Mouse (Mus musculus): ENCODE data around the gene Adgrv1. TPM values are rescaled to one million over a fixed set of nuclear protein-coding genes. Genes with fewer than 3 reads are reported as not detected.

Adgrv1 gene
- polyA plus RNA-seq (2014; fragmentation: Nextera tagmentation; extraction: Ambion mirVana): 14.7 and 14.8 TPM in 2 replicates

DNA sequence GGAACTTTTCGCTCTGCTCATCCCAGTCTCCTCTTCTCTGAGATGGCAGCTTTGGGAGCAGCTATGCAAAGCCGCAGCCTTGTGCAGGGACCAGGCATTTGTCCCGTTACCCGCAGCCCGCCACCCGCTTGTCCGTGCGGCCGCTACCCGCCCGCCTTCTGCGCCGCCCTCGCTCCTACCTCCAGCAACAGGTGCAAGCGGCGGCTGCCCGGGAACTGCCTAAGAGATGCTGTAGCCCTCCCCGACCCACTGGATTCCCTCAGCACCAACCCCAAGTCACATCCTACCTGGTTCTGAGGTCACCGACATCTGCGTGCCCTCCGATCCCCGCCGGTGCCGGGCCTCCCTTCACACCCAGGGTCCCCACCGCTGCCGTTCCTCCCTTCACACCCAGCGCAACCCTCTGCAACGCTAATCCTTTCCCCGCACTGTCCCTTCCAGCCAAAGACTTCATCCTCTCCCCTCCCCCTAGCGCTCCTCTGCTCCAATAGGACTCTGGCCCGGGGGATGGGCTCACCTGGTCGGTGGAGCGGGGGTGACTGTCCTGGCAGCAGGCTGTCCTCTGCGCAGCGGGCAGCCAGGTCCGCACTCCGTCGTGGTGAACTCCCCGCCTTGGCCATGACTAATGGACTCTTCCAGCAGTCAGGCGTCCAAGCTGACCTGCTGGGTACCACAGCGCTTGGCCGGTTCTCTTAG is at the start of gene Adgrv1:
TSS of gene Adgrv1 (minus strand) at position 435 of the 696 bp plus-strand sequence.
- under 1% methylated on average over 42 of the region's 42 CpGs for WGBS

DNA sequence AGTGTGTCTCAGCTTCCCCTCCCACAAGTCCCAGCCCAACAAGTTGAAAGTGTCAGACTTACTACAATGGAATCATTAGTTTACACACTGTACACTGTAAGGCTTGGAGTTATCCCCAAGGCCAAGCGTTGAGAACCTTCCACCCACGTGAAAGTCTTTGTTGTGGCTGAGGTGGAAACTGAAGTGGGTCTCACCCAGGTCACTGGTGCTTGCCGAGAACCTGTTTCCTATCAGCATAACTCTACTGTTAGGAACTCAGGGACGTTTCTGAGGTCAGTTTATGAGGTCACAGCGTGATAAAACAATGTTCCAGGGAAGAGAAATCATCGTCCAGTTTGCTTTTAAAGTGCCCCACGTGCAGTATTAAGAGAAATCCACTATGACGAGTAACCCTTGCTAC is 42.4 kb upstream of the Adgrv1 start:
- 89% methylated on average over 8 of the region's 8 CpGs for WGBS
- no peak for ATAC-seq
- no peaks in the 10 kb centered on the region for H3K4me1 ChIP-seq (ENCODE audit: control insufficient read depth, insufficient read depth, low read length)

More for the DNA sequence above, at the start of gene Adgrv1:
- peak within 1 kb of the TSS; percentile 77 for H3K4me2 ChIP-seq (ENCODE audit: low read length)
- H3K27ac ChIP-seq (ENCODE audit: low read depth, low read length): peak within 1 kb of the TSS; percentile 70; the same call in 1 of the 2 replicates
- peaks cover 23% of the 10 kb centered on the region for H3K4me1 ChIP-seq (ENCODE audit: control insufficient read depth, insufficient read depth, low read length)
- ATAC-seq (peak; percentile 92), DNase-seq (ENCODE audit: low spot score) (peak; percentile 94)
- H3K9ac ChIP-seq (ENCODE audit: low read length): peak within 1 kb of the TSS; percentile 75
- H3K36me3 ChIP-seq (ENCODE audit: control insufficient read depth, insufficient read depth, low read length): no peaks in the 10 kb centered on the region
- no peaks in the 10 kb centered on the region for H3K27me3 ChIP-seq (replicated peaks; ENCODE audit: control insufficient read depth, insufficient read depth, low read length)
- peak within 1 kb of the TSS; percentile 61 for H3K4me3 ChIP-seq (ENCODE audit: low read depth, low read length)
- no peaks in the 10 kb centered on the region for H3K9me3 ChIP-seq (replicated peaks; ENCODE audit: control insufficient read depth, low read length)

DNA sequence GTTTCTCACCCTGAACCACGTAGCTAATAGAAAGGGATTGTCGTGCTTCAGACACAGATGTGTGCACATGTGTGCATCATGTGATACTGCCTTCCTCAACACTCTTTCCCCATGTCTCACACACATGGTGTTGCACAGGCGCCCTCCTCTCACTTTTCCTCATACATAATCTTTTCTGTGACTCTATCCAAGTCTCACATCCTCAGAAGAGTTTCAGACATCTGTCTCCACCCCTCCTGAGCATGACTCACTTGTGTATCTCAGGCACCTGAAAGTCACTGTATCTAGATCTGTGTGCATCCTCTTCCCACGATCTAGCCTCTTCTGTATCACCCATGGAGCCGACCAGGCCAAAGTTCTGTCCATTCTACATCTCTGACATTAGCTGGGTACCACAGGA is 34.8 kb upstream of the Adgrv1 start:
- Histone ChIP-seq H3K36me3 (ENCODE audit: control insufficient read depth, insufficient read depth, low read length) (peaks cover 56% of the 10 kb centered on the region), H3K4me1 (ENCODE audit: control insufficient read depth, insufficient read depth, low read length) (no peaks in the 10 kb centered on the region), H3K27ac (ENCODE audit: low read depth, low read length) (no peak overlapping the region), H3K9ac (ENCODE audit: low read length) (no peak overlapping the region), H3K4me3 (ENCODE audit: low read depth, low read length) (no peak overlapping the region), H3K9me3 (replicated peaks; ENCODE audit: control insufficient read depth, low read length) (no peaks in the 10 kb centered on the region), H3K27me3 (replicated peaks; ENCODE audit: control insufficient read depth, insufficient read depth, low read length) (no peaks in the 10 kb centered on the region), H3K4me2 (ENCODE audit: low read length) (no peak overlapping the region)
- DNase-seq (ENCODE audit: low spot score) (no peak), ATAC-seq (no peak)
- WGBS: 88% methylated on average over 5 of the region's 5 CpGs

More for the DNA sequence above, 42.4 kb upstream of the Adgrv1 start:
- Histone ChIP-seq H3K27ac (ENCODE audit: low read depth, low read length) (no peak overlapping the region), H3K4me2 (ENCODE audit: low read length) (no peak overlapping the region), H3K36me3 (ENCODE audit: control insufficient read depth, insufficient read depth, low read length) (peaks cover 27% of the 10 kb centered on the region), H3K9me3 (replicated peaks; ENCODE audit: control insufficient read depth, low read length) (no peaks in the 10 kb centered on the region), H3K27me3 (replicated peaks; ENCODE audit: control insufficient read depth, insufficient read depth, low read length) (no peaks in the 10 kb centered on the region), H3K4me3 (ENCODE audit: low read depth, low read length) (no peak overlapping the region), H3K9ac (ENCODE audit: low read length) (no peak overlapping the region)
- no peak for DNase-seq (ENCODE audit: low spot score)

DNA sequence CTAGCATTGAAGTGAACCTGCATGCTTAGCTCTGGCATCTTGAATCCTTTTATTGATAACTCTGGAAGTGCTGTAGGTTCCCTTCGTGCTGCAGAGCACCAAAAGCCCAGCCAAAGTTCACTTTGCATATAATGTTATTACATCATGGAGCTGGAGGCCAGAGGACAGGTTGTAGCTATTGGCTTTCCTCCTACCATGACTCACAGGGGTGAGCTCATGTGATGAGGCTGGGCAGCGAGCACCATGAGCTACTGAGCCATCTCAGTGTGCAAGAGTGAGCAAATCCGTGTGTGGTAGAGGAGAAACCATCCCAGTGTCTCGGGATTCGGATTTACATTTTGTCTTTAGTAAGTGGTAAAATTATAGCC is 31.4 kb upstream of the Adgrv1 start:
- 90% methylated on average over 5 of the region's 5 CpGs for WGBS

DNA sequence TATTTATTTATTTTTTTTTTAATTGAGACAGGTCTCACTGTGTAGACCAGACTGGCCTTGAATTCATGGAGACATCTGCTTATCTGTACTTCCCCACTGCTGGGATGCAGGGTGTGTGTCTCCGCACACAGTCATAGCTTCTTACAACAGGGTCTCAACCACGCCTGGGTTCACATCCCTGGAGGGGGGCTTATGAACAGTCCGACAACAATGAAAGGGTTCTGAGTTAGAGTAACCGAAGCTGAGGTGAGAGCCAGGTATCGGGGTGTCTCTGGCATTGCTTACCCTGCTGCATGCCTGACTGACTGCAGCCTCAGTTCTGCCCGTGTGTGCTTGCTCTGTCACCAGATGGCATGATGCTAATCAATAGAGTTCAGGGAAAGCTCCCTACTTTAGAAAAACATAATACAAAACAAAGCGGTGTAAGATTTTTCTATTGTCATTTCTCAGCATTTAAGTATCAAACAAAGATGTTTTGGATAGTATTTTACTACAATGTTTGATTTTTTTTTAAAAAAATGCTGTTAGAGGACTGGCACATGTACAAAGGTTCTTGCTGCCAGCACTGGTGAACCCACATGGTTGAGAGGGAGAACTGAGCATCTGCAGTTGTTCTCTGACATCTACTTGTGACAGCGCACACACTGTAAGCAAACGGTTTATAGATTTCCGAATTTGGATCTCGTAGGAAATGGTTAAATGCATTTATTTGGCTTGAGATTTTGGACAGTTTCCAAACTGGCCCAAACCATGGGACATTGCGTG is 30.8 kb upstream of the Adgrv1 start:
- peak; percentile 70; the same call in 1 of the 2 replicates for ATAC-seq

More for the DNA sequence above, 31.4 kb upstream of the Adgrv1 start:
- no peak overlapping the region for H3K4me2 ChIP-seq (ENCODE audit: low read length)
- H3K9ac ChIP-seq (ENCODE audit: low read length): no peak overlapping the region
- no peaks in the 10 kb centered on the region for H3K4me1 ChIP-seq (ENCODE audit: control insufficient read depth, insufficient read depth, low read length)
- H3K9me3 ChIP-seq (replicated peaks; ENCODE audit: control insufficient read depth, low read length): no peaks in the 10 kb centered on the region
- ATAC-seq (peak; percentile 42; the same call in 1 of the 2 replicates), DNase-seq (ENCODE audit: low spot score) (no peak)
- H3K27ac ChIP-seq (ENCODE audit: low read depth, low read length): no peak overlapping the region
- no peak overlapping the region for H3K4me3 ChIP-seq (ENCODE audit: low read depth, low read length)
- peaks cover 44% of the 10 kb centered on the region for H3K36me3 ChIP-seq (ENCODE audit: control insufficient read depth, insufficient read depth, low read length)
- no peaks in the 10 kb centered on the region for H3K27me3 ChIP-seq (replicated peaks; ENCODE audit: control insufficient read depth, insufficient read depth, low read length)

DNA sequence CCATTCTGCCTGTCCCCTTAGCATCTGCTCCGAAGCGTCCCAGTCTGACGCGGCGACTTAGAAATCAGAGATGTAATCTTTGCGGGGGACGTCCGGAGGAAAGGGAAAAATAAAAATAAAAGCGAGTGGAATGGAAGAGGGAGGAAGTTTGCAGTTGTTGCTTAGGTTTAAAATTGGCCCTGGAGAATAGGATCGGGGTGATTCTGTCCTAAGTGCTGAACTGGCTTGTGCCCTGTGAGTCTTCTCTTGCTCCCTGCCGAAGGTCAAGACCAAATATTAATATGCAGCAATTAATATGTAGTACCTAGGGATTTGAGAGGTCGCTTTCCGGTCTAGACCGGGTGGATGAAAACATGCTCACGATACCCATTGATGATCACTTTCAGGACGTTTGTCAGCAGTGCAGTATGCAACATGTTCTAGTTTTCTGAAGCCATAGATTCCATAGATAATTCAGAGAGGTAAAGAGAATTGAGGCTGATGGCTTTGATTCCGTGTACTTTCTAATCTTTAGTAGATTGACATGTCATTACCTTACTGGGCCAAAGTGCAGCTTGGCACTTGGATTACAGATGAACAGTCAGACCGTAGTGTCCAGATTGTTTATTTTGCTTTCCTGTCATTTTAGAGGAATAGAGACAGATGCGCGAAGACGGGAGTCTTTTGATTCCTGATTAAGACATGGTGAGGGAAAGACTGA is 25.2 kb upstream of the Adgrv1 start:
- peak; percentile 7 for DNase-seq (ENCODE audit: low spot score)
- no peaks in the 10 kb centered on the region; the same call in 1 of the 2 replicates for H3K4me1 ChIP-seq (ENCODE audit: control insufficient read depth, insufficient read depth, low read length)
- WGBS: 11% methylated on average over 21 of the region's 21 CpGs

More for the DNA sequence above, 30.8 kb upstream of the Adgrv1 start:
- WGBS: 76% methylated on average over 12 of the region's 12 CpGs
- H3K36me3 ChIP-seq (ENCODE audit: control insufficient read depth, insufficient read depth, low read length): peaks cover 38% of the 10 kb centered on the region
- H3K9ac ChIP-seq (ENCODE audit: low read length): no peak overlapping the region
- H3K4me3 ChIP-seq (ENCODE audit: low read depth, low read length): no peak overlapping the region
- peak; percentile 25 for DNase-seq (ENCODE audit: low spot score)
- H3K4me2 ChIP-seq (ENCODE audit: low read length): no peak overlapping the region
- H3K4me1 ChIP-seq (ENCODE audit: control insufficient read depth, insufficient read depth, low read length): no peaks in the 10 kb centered on the region
- no peaks in the 10 kb centered on the region for H3K27me3 ChIP-seq (replicated peaks; ENCODE audit: control insufficient read depth, insufficient read depth, low read length)
- H3K27ac ChIP-seq (ENCODE audit: low read depth, low read length): peak overlapping the region; percentile 17; the same call in 1 of the 2 replicates
- H3K9me3 ChIP-seq (replicated peaks; ENCODE audit: control insufficient read depth, low read length): no peaks in the 10 kb centered on the region

DNA sequence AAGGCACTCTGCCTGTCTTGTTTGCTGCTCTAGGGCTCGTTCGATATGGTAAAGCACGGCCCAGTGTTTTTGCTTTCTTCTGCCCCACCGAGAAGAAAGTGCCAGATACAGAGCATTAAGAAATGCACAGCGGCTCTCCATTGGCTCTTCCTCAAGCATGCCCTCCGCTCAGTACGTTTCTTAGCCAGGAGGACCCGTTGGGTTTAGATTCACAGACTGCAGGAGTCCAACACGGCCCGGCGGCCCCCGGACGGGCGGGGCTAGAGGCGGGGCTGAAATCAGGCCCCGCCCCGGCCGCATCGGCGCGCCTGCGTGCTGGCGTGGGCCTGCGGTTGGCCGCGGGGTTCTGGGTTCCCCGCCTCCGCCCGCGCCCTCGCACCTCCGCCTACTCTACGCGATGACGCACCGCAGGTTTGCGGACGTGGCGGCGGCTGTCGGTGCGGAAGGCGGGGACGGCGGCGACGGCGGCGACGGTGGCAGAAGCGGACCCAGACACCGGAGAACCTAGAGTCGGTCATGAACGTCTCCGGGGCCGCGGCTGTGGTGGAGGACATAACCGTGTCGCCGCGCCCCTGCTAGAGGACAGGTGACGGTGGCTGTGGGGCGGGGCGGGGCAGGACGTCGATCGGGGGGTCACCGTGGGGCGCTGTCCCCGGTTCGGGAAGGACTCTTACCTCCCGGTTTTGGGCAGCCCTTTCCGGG is 24.5 kb upstream of the Adgrv1 start, which contains the start of gene Lysmd3:
TSS of gene Lysmd3 (plus strand) at position 313 of the 702 bp plus-strand sequence.
- no peaks in the 10 kb centered on the region for H3K9me3 ChIP-seq (replicated peaks; ENCODE audit: control insufficient read depth, low read length)
- DNase-seq (ENCODE audit: low spot score) (peak; percentile 94), ATAC-seq (peak; percentile 99)
- peak within 1 kb of the TSS; percentile 80 for H3K27ac ChIP-seq (ENCODE audit: low read depth, low read length)
- WGBS: under 1% methylated on average over 73 of the region's 73 CpGs
- H3K4me3 ChIP-seq (ENCODE audit: low read depth, low read length): peak within 1 kb of the TSS; percentile 79
- peak within 1 kb of the TSS; percentile 87 for H3K4me2 ChIP-seq (ENCODE audit: low read length)
- H3K9ac ChIP-seq (ENCODE audit: low read length): peak within 1 kb of the TSS; percentile 88
- no peaks in the 10 kb centered on the region for H3K36me3 ChIP-seq (ENCODE audit: control insufficient read depth, insufficient read depth, low read length)
- H3K4me1 ChIP-seq (ENCODE audit: control insufficient read depth, insufficient read depth, low read length): no peaks in the 10 kb centered on the region; the same call in 1 of the 2 replicates
- no peaks in the 10 kb centered on the region for H3K27me3 ChIP-seq (replicated peaks; ENCODE audit: control insufficient read depth, insufficient read depth, low read length)

More for the DNA sequence above, 25.2 kb upstream of the Adgrv1 start:
- Histone ChIP-seq H3K4me2 (ENCODE audit: low read length) (peak overlapping the region; percentile 87), H3K27ac (ENCODE audit: low read depth, low read length) (peak overlapping the region; percentile 80), H3K9me3 (replicated peaks; ENCODE audit: control insufficient read depth, low read length) (no peaks in the 10 kb centered on the region), H3K27me3 (replicated peaks; ENCODE audit: control insufficient read depth, insufficient read depth, low read length) (no peaks in the 10 kb centered on the region), H3K4me3 (ENCODE audit: low read depth, low read length) (peak overlapping the region; percentile 79), H3K36me3 (ENCODE audit: control insufficient read depth, insufficient read depth, low read length) (no peaks in the 10 kb centered on the region), H3K9ac (ENCODE audit: low read length) (peak overlapping the region; percentile 88)
- no peak for ATAC-seq

DNA sequence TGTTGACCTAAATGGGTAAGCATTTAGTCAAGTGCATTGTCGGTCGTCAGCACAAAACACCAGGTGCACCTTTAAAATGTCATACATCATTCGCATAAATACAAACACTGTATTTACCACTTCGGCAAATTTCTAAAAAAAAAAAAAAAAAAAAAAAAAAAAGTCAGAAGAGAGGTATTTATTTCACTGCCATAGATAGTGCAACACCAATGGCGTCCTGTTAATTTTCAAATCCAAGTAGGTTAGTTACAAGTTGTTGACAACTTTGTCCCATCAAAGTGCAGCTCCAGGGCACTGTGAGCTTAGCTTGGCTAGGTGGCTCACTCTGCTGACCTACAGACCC is 24.0 kb upstream of the Adgrv1 start:
- Histone ChIP-seq H3K9me3 (replicated peaks; ENCODE audit: control insufficient read depth, low read length) (no peaks in the 10 kb centered on the region), H3K36me3 (ENCODE audit: control insufficient read depth, insufficient read depth, low read length) (no peaks in the 10 kb centered on the region), H3K9ac (ENCODE audit: low read length) (peak overlapping the region; percentile 51), H3K27ac (ENCODE audit: low read depth, low read length) (peak overlapping the region; percentile 80), H3K4me2 (ENCODE audit: low read length) (peak overlapping the region; percentile 87), H3K27me3 (replicated peaks; ENCODE audit: control insufficient read depth, insufficient read depth, low read length) (no peaks in the 10 kb centered on the region), H3K4me3 (ENCODE audit: low read depth, low read length) (peak overlapping the region; percentile 79), H3K4me1 (ENCODE audit: control insufficient read depth, insufficient read depth, low read length) (no peaks in the 10 kb centered on the region; the same call in 1 of the 2 replicates)
- DNase-seq (ENCODE audit: low spot score) (no peak), ATAC-seq (no peak)
- WGBS: 15% methylated on average over 5 of the region's 5 CpGs

All from forebrain, embryonic 14.5 days (tissue).